Mouse (Mus musculus): ENCODE data around the gene Hist2h3b.

GRCm38 (mm10) chr3:96312341-96313098 is 44.1 kb downstream of the Hist2h3b start:
- TF ChIP-seq CTCF (conservative IDR thresholded peaks at IDR 0.05 in 1 of 2, IDR thresholded peaks at IDR 0.05 in 1 of 2; ENCODE audit: low read depth in 2 of 2, low read length in 2 of 2) (no peak), POLR2A (IDR thresholded peaks at IDR 0.05; ENCODE audit: low read depth, low read length) (no peak), GABPA (IDR thresholded peaks at IDR 0.05; ENCODE audit: insufficient replicate concordance, low read depth, low read length) (no peak), SMC3 (IDR thresholded peaks at IDR 0.05; ENCODE audit: low read depth, low read length) (no peak), IRF4 (IDR thresholded peaks at IDR 0.05; ENCODE audit: low read depth, low read length) (no peak), TCF12 (IDR thresholded peaks at IDR 0.05; ENCODE audit: low read depth, low read length) (no peak)

Measured in CH12.LX (cell line).